Mouse (Mus musculus) embryonic fibroblast, embryonic 13.5 days (primary cell): ENCODE measurements around the gene Mfsd4a.

Experiments
- CTCF ChIP-seq: IDR thresholded peaks from 2 replicates; pipeline ENCODE4 v1.5.1; 2011; ENCODE audit warnings: mild to moderate bottlenecking, control low read depth, low read length, moderate library complexity, borderline replicate concordance; ENCODE audit not compliant: insufficient read depth
- POLR2A ChIP-seq: IDR thresholded peaks from 2 replicates; pipeline ENCODE4 v1.6.1; 2011; ENCODE audit warnings: low read depth, mild to moderate bottlenecking, control low read depth, low read length, moderate library complexity

DNA sequence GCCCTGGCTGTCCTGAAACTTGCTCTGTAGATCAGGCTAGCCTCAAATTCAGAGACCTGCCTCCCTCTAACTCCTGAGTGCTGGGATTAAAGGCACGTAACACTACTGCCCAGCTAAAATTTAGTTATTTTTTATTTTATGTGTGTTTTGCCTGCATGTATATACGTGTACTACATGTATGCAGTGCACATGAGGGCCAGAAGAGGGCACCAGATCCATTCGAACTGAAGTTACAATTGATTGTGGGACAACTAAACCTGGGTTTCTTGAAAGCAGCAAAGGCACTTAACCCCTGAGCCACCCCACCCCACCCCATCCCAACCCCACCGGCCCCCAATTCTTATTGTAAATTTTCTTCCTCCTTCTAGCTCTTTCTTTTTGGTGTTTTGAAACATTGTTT, 72.8 kb downstream of the Mfsd4a start:
- TF ChIP-seq POLR2A: no peak
- TF ChIP-seq CTCF: no peak
